15 mouse cellular contexts compared by ENCODE assay signal in genomic region chr2:65223012-65223411, GRCm38 (mm10). TPM values are rescaled to one million over a fixed set of nuclear protein-coding genes. Genes with fewer than 3 reads are reported as not detected.
A peak's percentile ranks its signal among the peaks of the same experiment; 100 is the strongest.
DNase-seq lines count a peak whose midpoint lies in the region; ATAC-seq and TF ChIP-seq lines count a peak whose summit lies in the region.
"Had no signal": no experiment of that assay in that cellular context is flagged by ENCODE, and none has a peak within 500 bp of the region (broad histone marks: within the 10 kb centered on the region; RNA-seq: fewer than 3 reads in every experiment).

No protein-coding gene starts in this region.

- 71% methylated on average over 8 of the region's 8 CpGs for WGBS in hindbrain, embryonic 16.5 days
- 80% methylated on average over 8 of the region's 8 CpGs for WGBS in hindbrain, embryonic 11.5 days
- WGBS in midbrain, postnatal 0 days: 61% methylated on average over 8 of the region's 8 CpGs
- WGBS in midbrain, embryonic 14.5 days: 82% methylated on average over 8 of the region's 8 CpGs

- no peaks in the 10 kb centered on the region for H3K27me3 ChIP-seq in hindbrain, embryonic 16.5 days (replicated peaks; ENCODE audit: control insufficient read depth, insufficient read depth, low read length)
- H3K27me3 ChIP-seq in hindbrain, embryonic 11.5 days (ENCODE audit: control insufficient read depth, insufficient read depth, low read length): no peaks in the 10 kb centered on the region
- no peaks in the 10 kb centered on the region for H3K27me3 ChIP-seq in midbrain, postnatal 0 days (ENCODE audit: insufficient read depth, low read length)
- H3K27me3 ChIP-seq in midbrain, embryonic 14.5 days (ENCODE audit: control insufficient read depth, insufficient read depth, low read length): no peaks in the 10 kb centered on the region
- H3K27me3 ChIP-seq: heart, embryonic 15.5 days; megakaryocyte, embryonic 14.5 days had no signal

- DNase-seq in adrenal gland, postnatal 10 days: peak; percentile 43
- DNase-seq in adrenal gland, adult 8-10 months: no peak
- DNase-seq in hindbrain, embryonic 11.5 days (ENCODE audit: low spot score): no peak
- DNase-seq in midbrain, postnatal 0 days (ENCODE audit: low spot score): peak; percentile 51
- no peak for DNase-seq in midbrain, embryonic 14.5 days
- peak; percentile 20 to 31 for DNase-seq in cerebellum, postnatal 36 days
- DNase-seq in embryo, embryonic 10.5 days (ENCODE audit: low spot score): no peak
- DNase-seq: B cell, adult 2 months; liver, postnatal 0 days; thymus, adult 2 months had no signal

- H3K4me1 ChIP-seq in hindbrain, embryonic 16.5 days (ENCODE audit: control insufficient read depth, insufficient read depth, low read depth, low read length): no peaks in the 10 kb centered on the region
- H3K4me1 ChIP-seq in hindbrain, embryonic 11.5 days (replicated peaks; ENCODE audit: control insufficient read depth, insufficient read depth, low read length): no peaks in the 10 kb centered on the region
- H3K4me1 ChIP-seq in midbrain, postnatal 0 days (ENCODE audit: insufficient read depth, low read length): no peaks in the 10 kb centered on the region; the same call in 1 of the 2 replicates
- H3K4me1 ChIP-seq in midbrain, embryonic 14.5 days (ENCODE audit: control insufficient read depth, insufficient read depth, low read length): no peaks in the 10 kb centered on the region
- H3K4me1 ChIP-seq: megakaryocyte, embryonic 14.5 days had no signal

- no peak overlapping the region for H3K9ac ChIP-seq in hindbrain, embryonic 16.5 days (ENCODE audit: low read depth, low read length)
- H3K9ac ChIP-seq in hindbrain, embryonic 11.5 days (ENCODE audit: low read depth, low read length): no peak overlapping the region
- H3K9ac ChIP-seq in midbrain, postnatal 0 days (replicated peaks; ENCODE audit: low read length, poor library complexity, severe bottlenecking): no peak overlapping the region
- H3K9ac ChIP-seq in midbrain, embryonic 14.5 days (replicated peaks; ENCODE audit: low read length): no peak overlapping the region
- H3K9ac ChIP-seq: heart, embryonic 15.5 days; liver, postnatal 0 days had no signal

- H3K4me2 ChIP-seq in hindbrain, embryonic 16.5 days (ENCODE audit: low read length): no peak overlapping the region
- no peak overlapping the region for H3K4me2 ChIP-seq in hindbrain, embryonic 11.5 days (replicated peaks; ENCODE audit: low read depth, low read length)
- H3K4me2 ChIP-seq in midbrain, postnatal 0 days (ENCODE audit: low read depth, low read length, poor library complexity, severe bottlenecking): no peak overlapping the region
- no peak overlapping the region for H3K4me2 ChIP-seq in midbrain, embryonic 14.5 days (ENCODE audit: low read length)
- H3K4me2 ChIP-seq: heart, embryonic 15.5 days had no signal

- H3K9me3 ChIP-seq in hindbrain, embryonic 16.5 days (ENCODE audit: control insufficient read depth, low read length): no peaks in the 10 kb centered on the region
- H3K9me3 ChIP-seq in hindbrain, embryonic 11.5 days (ENCODE audit: control insufficient read depth, low read length): no peaks in the 10 kb centered on the region
- no peaks in the 10 kb centered on the region for H3K9me3 ChIP-seq in midbrain, postnatal 0 days (ENCODE audit: low read length)
- H3K9me3 ChIP-seq in midbrain, embryonic 14.5 days (ENCODE audit: control insufficient read depth, low read length): no peaks in the 10 kb centered on the region
- H3K9me3 ChIP-seq: heart, embryonic 15.5 days; limb, embryonic 10.5 days; megakaryocyte, embryonic 14.5 days had no signal

- H3K27ac ChIP-seq in hindbrain, embryonic 16.5 days (ENCODE audit: low read depth, low read length): no peak overlapping the region
- no peak overlapping the region for H3K27ac ChIP-seq in hindbrain, embryonic 11.5 days (ENCODE audit: low read depth, low read length)
- no peak overlapping the region for H3K27ac ChIP-seq in midbrain, postnatal 0 days (ENCODE audit: low read depth, low read length)
- H3K27ac ChIP-seq in midbrain, embryonic 14.5 days (replicated peaks; ENCODE audit: low read depth, low read length): no peak overlapping the region
- H3K27ac ChIP-seq: heart, embryonic 15.5 days had no signal

- ATAC-seq in hindbrain, embryonic 16.5 days: peak; percentile 56; the same call in 1 of the 2 replicates
- ATAC-seq in hindbrain, embryonic 11.5 days (ENCODE audit: low FRiP score): no peak
- no peak for ATAC-seq in midbrain, postnatal 0 days (ENCODE audit: low FRiP score)
- ATAC-seq in midbrain, embryonic 14.5 days (ENCODE audit: low FRiP score, low TSS enrichment): no peak
- ATAC-seq: liver, postnatal 0 days had no signal

- no peak for TF ChIP-seq CTCF in midbrain, postnatal 0 days (IDR thresholded peaks at IDR 0.05)

- H3K36me3 ChIP-seq in hindbrain, embryonic 16.5 days (ENCODE audit: control insufficient read depth, insufficient read depth, low read length): no peaks in the 10 kb centered on the region
- no peaks in the 10 kb centered on the region for H3K36me3 ChIP-seq in hindbrain, embryonic 11.5 days (ENCODE audit: control insufficient read depth, insufficient read depth, low read length)
- H3K36me3 ChIP-seq in midbrain, postnatal 0 days (ENCODE audit: insufficient read depth, low read length): no peaks in the 10 kb centered on the region
- H3K36me3 ChIP-seq in midbrain, embryonic 14.5 days (ENCODE audit: control insufficient read depth, insufficient read depth, low read length): no peaks in the 10 kb centered on the region
- H3K36me3 ChIP-seq: G1E; heart, embryonic 15.5 days; limb, embryonic 10.5 days had no signal

- H3K4me3 ChIP-seq in hindbrain, embryonic 16.5 days (ENCODE audit: low read length): no peak overlapping the region
- H3K4me3 ChIP-seq in hindbrain, embryonic 11.5 days (ENCODE audit: low read depth, low read length): no peak overlapping the region
- no peak overlapping the region for H3K4me3 ChIP-seq in midbrain, postnatal 0 days (ENCODE audit: low read depth, low read length)
- no peak overlapping the region for H3K4me3 ChIP-seq in midbrain, embryonic 14.5 days (replicated peaks; ENCODE audit: low read depth, low read length)
- H3K4me3 ChIP-seq: heart, embryonic 15.5 days; limb, embryonic 10.5 days; megakaryocyte, embryonic 14.5 days had no signal

RNA-seq across cellular contexts. Expression of gene Cobll1, which starts 16.2 kb away (rescaled TPM):
- total RNA-seq in adrenal gland, postnatal 10 days (2021): 100 to 1,000 TPM; 106 to 124 TPM
- total RNA-seq in adrenal gland, adult 8-10 months (2022): 100 to 1,000 TPM; 247 to 481 (median 339) TPM
- 2.8 and 3.7 TPM in 2 replicates for polyA plus RNA-seq in hindbrain, embryonic 16.5 days (2015; fragmentation: Nextera tagmentation; extraction: Ambion mirVana)
- polyA plus RNA-seq in hindbrain, embryonic 11.5 days (2014; fragmentation: Nextera tagmentation; extraction: Ambion mirVana): 2.2 and 3.3 TPM in 2 replicates
- 2.5 and 5.5 TPM in 2 replicates for total RNA-seq in midbrain, postnatal 0 days (2014; rRNA removed)
- 2.2 and 2.9 TPM in 2 replicates for polyA plus RNA-seq in midbrain, postnatal 0 days (2015; fragmentation: Nextera tagmentation; extraction: Ambion mirVana)
- 1.9 and 3.5 TPM in 2 replicates for polyA plus RNA-seq in midbrain, embryonic 14.5 days (2014; fragmentation: Nextera tagmentation; extraction: Ambion mirVana)
- polyA plus RNA-seq: G1E had no signal

Comparison
In these comparisons a context has a peak if more than half of its experiments do, and no peak if none do; other contexts are left out.
1. DNase-seq: peak in adrenal gland, postnatal 10 days (single experiment), midbrain, postnatal 0 days (single experiment) and cerebellum, postnatal 36 days (2 of 2); none in adrenal gland, adult 8-10 months (single experiment), hindbrain, embryonic 11.5 days (single experiment), midbrain, embryonic 14.5 days (single experiment) and embryo, embryonic 10.5 days (single experiment).